Mouse (Mus musculus): ENCODE measurements around the gene Adk. TPM values are rescaled to one million over a fixed set of nuclear protein-coding genes. Genes with fewer than 3 reads are reported as not detected.
"Not testable (repeated sequence)": the region's sequence is repeated elsewhere in the genome, so short reads cannot be mapped to it uniquely, and the experiment has no call there.

Adk gene
- total RNA-seq, 2 experiments from 2014 or later: 142 to 149 TPM

- DNase-seq: not testable (repeated sequence)
These were observed 436.2 kb downstream of the Adk start for GRCm38 (mm10) chr14:21488426-21489115.

- DNase-seq: no peak
These were observed 436.7 kb downstream of the Adk start for GRCm38 (mm10) chr14:21489116-21489485.

DNA sequence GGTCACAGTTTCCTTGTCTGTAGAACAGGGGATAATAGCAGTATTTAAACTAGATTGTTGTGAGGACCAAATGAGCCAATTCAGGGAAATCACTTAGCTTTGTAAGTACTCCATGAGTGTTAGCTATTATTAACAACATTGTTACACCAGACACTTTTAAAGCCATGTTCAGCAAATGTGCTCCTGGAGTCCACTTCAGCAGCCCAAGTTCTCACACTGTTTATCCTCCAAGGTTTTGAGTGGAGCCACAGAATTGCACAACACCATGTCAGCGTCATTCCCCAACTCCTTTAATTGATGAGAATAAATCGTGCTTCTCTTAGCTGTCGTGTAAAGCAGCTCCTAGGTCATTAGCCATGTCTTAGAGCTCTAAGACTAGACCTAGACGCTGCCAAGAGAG is 437.8 kb downstream of the Adk start:
- no peak for DNase-seq

Other genes starting within 250 kb of the Adk start
- 10 to 100 TPM; 11.1 to 11.9 TPM for gene Plau, start 215.9 kb upstream of the Adk start, total RNA-seq (2021)
- 100 to 1,000 TPM; 200 to 201 TPM for gene Vcl, start 123.2 kb upstream of the Adk start, total RNA-seq (2021)
- gene Ap3m1, start 66 bp upstream of the Adk start, total RNA-seq (2021): 10 to 100 TPM; 75.5 to 79.0 TPM

Measured in heart, postnatal 4 days (tissue).